Mouse (Mus musculus) cerebellum, adult 2 months (tissue): Measurements from ENCODE around the gene Wdr62. TPM values are rescaled to one million over a fixed set of nuclear protein-coding genes. Genes with fewer than 3 reads are reported as not detected.

Source experiments
- DNase-seq, 2 experiments: peaks; one replicate each; pipeline ENCODE4 v3.0.0; 2021
- H3K27ac ChIP-seq: fragments of 200-500 bp; 2 replicates; pipeline ENCODE4 v1.5.1; 2012; ENCODE audit warnings: low read length, control low read depth, inconsistent platforms; ENCODE audit not compliant: insufficient read depth
- H3K27me3 ChIP-seq: fragments of 200-500 bp; 2 replicates; pipeline ENCODE4 v1.6.1; 2012; ENCODE audit warnings: inconsistent platforms, mild to moderate bottlenecking, low read length, moderate library complexity; ENCODE audit not compliant: control insufficient read depth, insufficient read depth
- H3K4me1 ChIP-seq: fragments of 200-500 bp; 2 replicates; pipeline ENCODE4 v1.6.1; 2011; ENCODE audit warnings: low read length; ENCODE audit not compliant: control insufficient read depth, insufficient read depth
- H3K4me3 ChIP-seq: fragments of 200-500 bp; replicated peaks from 2 replicates; pipeline ENCODE3; 2011; ENCODE audit warnings: mild to moderate bottlenecking, low read depth, low read length, control low read depth; ENCODE audit not compliant: insufficient read depth
- CTCF ChIP-seq: fragments of 200-500 bp; IDR thresholded peaks from 2 replicates; pipeline ENCODE4 v1.5.1; 2011; ENCODE audit warnings: low read depth, mild to moderate bottlenecking, control low read depth, low read length, moderate library complexity, borderline replicate concordance; ENCODE audit not compliant: insufficient read depth
- POLR2A ChIP-seq: fragments of 200-500 bp; IDR thresholded peaks from 2 replicates; pipeline ENCODE4 v1.6.1; 2011; ENCODE audit warnings: low read length, control low read depth, borderline replicate concordance; ENCODE audit not compliant: insufficient read depth
- WGBS: fragments of 180-500 bp; shearing (Covaris S2); methylation state at CpG from one replicate; pipeline ENCODE4 v1.1.7; 2018; 5-methylcytosine and 5-hydroxymethylcytosine counted together
- polyA plus RNA-seq: library from polyadenylated mRNA; depleted of rRNA; stranded (reverse); fragments of >200 nt; gene quantifications from 2 replicates; pipeline ENCODE4 v1.2.3, GENCODE M21; 2012

Gene Wdr62
- polyA plus RNA-seq, 1 experiment = 3.8 TPM

DNA sequence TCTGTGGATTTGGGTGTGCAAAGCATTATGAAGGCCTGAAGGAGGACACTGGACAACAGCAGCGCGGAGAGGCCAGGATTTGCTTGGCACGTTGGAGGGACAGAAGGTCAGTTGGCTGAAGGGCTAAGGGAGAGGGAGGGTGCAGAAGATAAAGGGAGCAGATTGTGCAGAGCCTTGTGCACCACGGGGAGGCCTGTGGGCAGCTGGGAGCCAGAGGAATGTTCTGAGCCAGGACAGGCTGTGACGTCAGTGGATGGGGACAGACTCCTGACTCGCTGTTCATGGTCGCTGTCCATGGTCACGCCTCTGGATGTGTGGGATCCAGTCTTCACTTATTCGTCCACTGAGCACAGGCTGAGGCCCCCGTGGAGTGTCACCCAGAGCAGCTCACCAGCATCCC lies 14.9 kb upstream of the Wdr62 start:
- DNase-seq = peak; percentile 95 to 98
- Histone ChIP-seq H3K27me3 (no peaks in the 10 kb centered on the region), H3K4me3 (peak overlapping the region; percentile 40), H3K27ac (peak overlapping the region; percentile 97), H3K4me1 (peaks cover 38% of the 10 kb centered on the region)
- TF ChIP-seq POLR2A (no peak), CTCF (0 out of 2 replicates have a peak, but pooled peaks have one; percentile 9)
- WGBS = 2% methylated on average over 10 of the region's 10 CpGs

DNA sequence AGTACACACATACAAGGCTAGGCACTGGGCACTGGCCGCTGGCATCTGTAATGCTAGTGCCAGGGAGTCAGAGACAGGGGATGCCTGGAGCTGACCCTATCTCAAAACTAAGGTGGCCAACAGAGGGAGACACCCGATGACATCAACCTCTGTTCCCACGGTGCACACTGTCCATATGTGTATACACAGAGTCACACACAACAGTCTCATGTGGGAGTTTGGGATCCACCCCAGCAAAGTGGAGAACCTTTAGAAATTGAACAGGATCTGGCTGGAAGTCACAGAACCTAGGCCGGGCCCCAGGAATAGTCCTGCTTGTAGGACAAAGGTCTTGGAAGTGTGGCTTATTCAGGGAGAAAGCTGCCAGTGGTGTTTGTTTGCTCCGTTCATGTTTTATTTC lies 14.1 kb upstream of the Wdr62 start:
- WGBS = 17% methylated on average over 5 of the region's 5 CpGs
- TF ChIP-seq CTCF = no peak
- TF ChIP-seq POLR2A = no peak
- H3K27ac ChIP-seq = peak overlapping the region; percentile 97

DNA sequence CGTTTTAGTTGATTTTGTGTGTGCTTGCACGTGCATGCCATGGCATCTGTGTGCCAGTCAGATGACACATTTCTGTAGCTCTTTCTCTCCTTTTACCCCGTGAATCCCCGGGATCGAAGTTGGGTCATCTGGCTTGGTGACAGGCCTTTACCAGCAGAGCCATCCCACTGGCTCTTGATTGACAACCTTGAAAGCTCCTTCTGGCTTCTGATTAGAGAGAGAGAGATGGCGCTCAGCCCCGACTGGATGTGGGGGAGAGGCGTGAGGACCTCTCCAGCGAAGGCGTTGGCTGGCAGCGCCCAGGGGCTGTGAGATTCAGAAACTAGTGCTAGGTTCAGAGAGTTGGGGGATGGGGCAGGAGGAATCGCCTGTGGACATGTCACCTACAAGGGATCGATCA lies 13.6 kb upstream of the Wdr62 start:
- Histone ChIP-seq H3K27ac (peak overlapping the region; percentile 97), H3K27me3 (no peaks in the 10 kb centered on the region), H3K4me1 (peaks cover 41% of the 10 kb centered on the region), H3K4me3 (peak overlapping the region; percentile 45)
- DNase-seq = peak in 1 of 2 experiments; percentile 64
- no peak for TF ChIP-seq CTCF
- no peak for TF ChIP-seq POLR2A
- WGBS = 5% methylated on average over 13 of the region's 13 CpGs

More for the DNA sequence above, 14.1 kb upstream of the Wdr62 start:
- Histone ChIP-seq H3K4me3 (peak overlapping the region; percentile 45), H3K4me1 (peaks cover 38% of the 10 kb centered on the region), H3K27me3 (no peaks in the 10 kb centered on the region)
- DNase-seq = peak; percentile 50 to 57

DNA sequence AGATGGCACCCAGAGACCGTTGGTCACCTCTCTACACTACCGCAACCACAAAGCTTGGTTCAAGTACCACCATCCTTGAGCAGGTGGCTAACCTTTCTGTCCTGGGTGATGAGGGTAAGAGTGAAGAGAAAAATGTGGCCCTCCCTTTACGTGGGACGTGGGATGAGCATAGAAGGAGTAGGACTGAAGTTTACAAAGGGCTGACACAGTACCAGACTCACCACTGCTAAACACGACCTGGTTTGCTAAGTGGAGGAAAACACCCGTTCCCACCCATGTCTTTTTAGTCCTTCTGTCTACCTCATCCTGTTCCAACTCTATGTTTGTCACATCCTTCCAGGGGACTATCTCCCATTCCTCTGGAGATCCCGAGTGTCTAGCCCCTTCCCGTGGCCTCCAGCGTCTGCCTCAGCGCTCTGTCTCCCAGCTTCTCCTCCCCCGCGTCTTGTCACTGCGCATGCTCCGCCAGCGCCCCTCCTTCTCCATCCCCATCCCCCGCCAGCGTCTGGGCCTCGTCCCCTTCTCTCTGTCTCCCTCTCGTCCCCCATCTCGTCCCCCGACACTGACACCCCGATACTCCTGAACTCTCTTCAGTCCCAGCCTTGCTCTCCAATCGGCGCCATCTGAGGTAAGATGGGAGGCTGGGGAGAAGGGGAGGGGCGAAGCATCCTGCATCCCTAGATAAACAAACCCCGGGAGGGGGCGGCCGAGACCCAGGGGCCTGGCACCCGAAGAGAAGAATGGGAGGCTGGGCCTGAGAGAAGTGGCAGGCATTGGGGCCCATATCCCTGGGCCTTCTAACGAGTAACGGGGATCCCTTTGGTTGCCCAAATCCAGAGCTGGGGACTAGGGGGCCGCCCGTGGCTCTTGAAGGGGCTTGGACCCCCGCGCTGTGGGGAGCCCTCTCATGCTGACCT lies 11.3 kb upstream of the Wdr62 start, which contains the start of gene Clip3:
Clip3 (plus strand) TSS at position 514 of the 917 bp plus-strand sequence.
- TF ChIP-seq CTCF = no peak
- peak; percentile 99 for TF ChIP-seq POLR2A
- 4% methylated on average over 35 of the region's 35 CpGs for WGBS
- Histone ChIP-seq H3K4me1 (peaks cover 48% of the 10 kb centered on the region), H3K27ac (peak within 1 kb of the TSS; percentile 96), H3K27me3 (no peaks in the 10 kb centered on the region), H3K4me3 (peak within 1 kb of the TSS; percentile 100)
- DNase-seq = peak; percentile 91 to 94

DNA sequence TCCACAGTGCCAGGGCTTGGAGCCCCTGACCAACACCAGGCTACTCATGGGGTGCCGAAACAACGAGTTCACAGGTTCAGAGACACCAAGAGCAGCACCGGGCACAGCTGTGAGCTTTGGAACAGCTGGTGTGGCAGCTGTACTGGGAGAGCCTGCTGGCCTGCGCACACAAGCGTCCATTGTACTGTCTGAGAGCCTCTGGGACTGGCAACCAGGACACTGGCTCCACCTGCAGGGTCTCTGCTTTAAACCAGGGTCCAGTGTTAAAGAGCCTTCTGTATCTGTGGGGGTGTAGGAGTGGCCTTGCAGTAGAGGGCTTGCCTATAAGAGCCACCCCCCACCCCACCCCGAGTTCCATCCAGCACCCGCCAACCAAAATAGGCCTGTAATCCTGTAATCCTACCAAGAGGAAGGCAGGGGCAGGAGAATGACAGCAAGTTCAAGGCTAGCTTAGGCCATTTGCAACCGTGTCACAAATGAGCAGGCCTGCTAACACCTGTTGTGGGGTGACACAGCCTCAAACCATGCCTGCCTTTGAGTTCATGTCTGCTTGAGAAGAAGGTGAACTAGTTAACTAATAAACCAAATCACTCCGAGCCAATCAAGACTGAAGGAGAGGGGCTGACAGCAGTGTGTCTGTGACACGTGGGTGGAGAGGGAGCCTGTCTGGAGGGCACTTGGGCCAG lies 9.6 kb upstream of the Wdr62 start:
- peak overlapping the region; percentile 96 for H3K27ac ChIP-seq
- H3K4me3 ChIP-seq = no peak overlapping the region
- TF ChIP-seq CTCF (no peak), POLR2A (no peak)
- no peaks in the 10 kb centered on the region for H3K27me3 ChIP-seq
- DNase-seq = peak; percentile 36 to 39
- WGBS = 62% methylated on average over 10 of the region's 10 CpGs
- H3K4me1 ChIP-seq = peaks cover 43% of the 10 kb centered on the region

DNA sequence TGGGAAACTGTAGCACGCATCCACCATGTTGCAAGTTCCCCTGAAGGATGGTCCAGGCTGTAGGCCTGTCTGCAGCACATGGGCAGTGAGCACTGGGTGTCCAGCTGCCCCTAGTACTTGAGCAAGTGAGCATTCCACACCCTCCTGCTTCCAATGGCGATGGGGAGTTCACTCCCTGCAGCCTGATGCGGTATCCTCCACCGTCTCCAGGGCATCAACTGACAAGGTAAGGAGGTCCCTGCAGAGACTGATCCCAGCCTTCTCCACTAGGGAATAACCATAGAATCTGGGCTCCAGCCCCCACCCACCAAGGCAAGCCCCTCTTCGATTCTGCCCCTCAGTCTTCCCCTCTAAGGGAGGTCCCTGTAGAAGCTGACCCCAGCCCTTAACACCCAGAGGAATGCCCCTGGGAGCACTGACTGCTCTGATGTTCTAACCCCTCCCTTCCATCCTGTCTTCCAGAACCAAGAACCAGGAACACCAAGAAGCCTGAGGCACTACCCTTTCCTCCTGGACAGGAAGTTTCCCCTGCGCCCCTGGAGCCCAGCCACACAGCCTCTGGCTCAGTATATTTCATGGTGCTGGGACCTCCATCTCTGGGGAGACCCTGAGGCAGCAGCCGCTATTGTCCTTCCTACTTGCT lies 9.0 kb upstream of the Wdr62 start:
- DNase-seq = peak; percentile 26 to 31
- Histone ChIP-seq H3K27ac (peak overlapping the region; percentile 24; the same call in 1 of the 2 replicates), H3K4me3 (no peak overlapping the region), H3K4me1 (peaks cover 38% of the 10 kb centered on the region), H3K27me3 (no peaks in the 10 kb centered on the region)
- TF ChIP-seq POLR2A (no peak), CTCF (no peak)
- 72% methylated on average over 7 of the region's 7 CpGs for WGBS

DNA sequence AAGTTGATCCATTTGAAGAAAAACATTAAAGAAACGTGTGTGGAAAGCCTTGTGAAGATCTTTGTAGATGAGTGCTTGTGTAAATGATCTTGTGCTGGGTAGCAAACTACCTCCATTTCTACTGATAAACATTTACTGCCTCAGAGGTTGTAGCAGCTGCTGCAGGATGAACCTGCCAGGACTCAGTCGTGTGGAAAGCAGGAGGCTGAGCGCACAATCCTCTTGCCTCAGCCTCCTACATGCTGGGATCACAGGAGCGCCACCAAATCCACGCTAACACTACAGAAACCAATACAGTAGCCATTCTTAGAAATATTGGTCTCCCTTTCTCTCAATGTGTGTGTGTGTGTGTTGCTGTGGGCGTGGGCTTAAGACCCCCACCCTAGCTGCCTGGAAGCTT lies 7.8 kb upstream of the Wdr62 start:
- DNase-seq = peak; percentile 53 to 70
- no peak overlapping the region for H3K4me3 ChIP-seq
- H3K27me3 ChIP-seq = no peaks in the 10 kb centered on the region
- H3K4me1 ChIP-seq = peaks cover 35% of the 10 kb centered on the region
- peak overlapping the region; percentile 51; the same call in 1 of the 2 replicates for H3K27ac ChIP-seq
- 29% methylated on average over 6 of the region's 6 CpGs for WGBS
- no peak for TF ChIP-seq POLR2A
- no peak for TF ChIP-seq CTCF
